Mouse (Mus musculus): ENCODE data around the gene Fmo1. TPM values are rescaled to one million over a fixed set of nuclear protein-coding genes. Genes with fewer than 3 reads are reported as not detected.

Gene Fmo1
- polyA plus RNA-seq (2015; fragmentation: Nextera tagmentation; extraction: Ambion mirVana): 12.0 and 14.9 TPM in 2 replicates

DNA sequence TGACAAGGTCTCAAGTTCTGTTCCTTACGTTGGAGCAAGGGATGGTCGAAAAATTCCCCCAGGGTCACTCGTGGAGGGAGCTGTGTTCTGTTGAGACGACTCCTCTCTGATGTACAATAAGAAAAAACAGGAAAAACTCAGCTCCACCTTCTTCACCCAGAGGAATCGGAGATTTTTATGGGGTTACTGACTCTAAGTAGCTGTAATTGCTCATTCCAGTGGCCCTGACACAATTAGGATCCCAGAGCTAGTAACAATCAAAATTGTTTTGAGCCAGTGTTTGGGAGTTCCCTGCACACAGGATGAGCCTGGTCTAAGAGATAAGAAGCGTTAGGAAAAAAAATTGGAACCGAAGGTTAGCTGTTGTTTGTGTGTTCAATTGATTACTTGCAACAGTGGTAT, at the start of gene Fmo1:
Fmo1 (minus strand) TSS at position 331 of the 402 bp plus-strand sequence.
- H3K4me3 ChIP-seq: no peak within 1 kb of the TSS
- no peaks in the 10 kb centered on the region for H3K27me3 ChIP-seq
- H3K4me2 ChIP-seq (replicated peaks): no peak within 1 kb of the TSS
- no peak within 1 kb of the TSS for H3K27ac ChIP-seq
- no peak for ATAC-seq (ENCODE audit: low FRiP score, low read depth)
- H3K9ac ChIP-seq: no peak within 1 kb of the TSS
- no peaks in the 10 kb centered on the region for H3K36me3 ChIP-seq
- H3K9me3 ChIP-seq: no peaks in the 10 kb centered on the region
- WGBS: 20% methylated on average over 7 of the region's 7 CpGs
- peaks cover 33% of the 10 kb centered on the region for H3K4me1 ChIP-seq

DNA sequence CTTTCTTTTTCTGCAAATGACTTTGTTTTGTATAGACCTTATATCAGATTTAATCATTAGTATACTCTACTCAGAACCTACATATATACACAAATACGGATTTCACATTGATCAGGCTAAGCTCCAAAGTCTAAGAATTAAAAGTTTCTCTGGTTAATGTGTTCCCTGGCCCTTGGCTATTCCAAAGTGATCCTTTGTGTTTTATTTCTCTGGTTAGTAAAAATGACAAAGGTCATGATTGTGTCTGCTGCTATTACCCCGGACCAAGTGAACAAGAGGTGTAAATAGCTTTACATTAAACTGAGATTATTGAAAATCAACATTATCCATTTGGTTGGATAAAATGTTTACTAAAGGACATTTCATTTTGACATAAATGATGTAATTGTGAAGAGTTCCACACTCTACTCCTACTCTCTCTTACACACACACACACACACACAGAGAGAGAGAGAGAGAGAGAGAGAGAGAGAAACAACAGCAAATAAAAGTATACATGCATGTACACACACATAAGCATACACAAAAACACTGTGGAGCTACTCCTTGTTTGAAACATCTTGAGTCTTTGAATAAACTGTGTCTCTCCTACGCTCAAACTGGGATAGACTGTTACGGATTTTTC, 48.6 kb upstream of the Fmo1 start:
- ATAC-seq (ENCODE audit: low FRiP score, low read depth): no peak
- Histone ChIP-seq H3K4me1 (no peaks in the 10 kb centered on the region), H3K27me3 (no peaks in the 10 kb centered on the region), H3K9me3 (no peaks in the 10 kb centered on the region), H3K27ac (no peak overlapping the region), H3K36me3 (no peaks in the 10 kb centered on the region), H3K9ac (no peak overlapping the region), H3K4me3 (no peak overlapping the region), H3K4me2 (replicated peaks) (no peak overlapping the region)
- WGBS: 83% methylated on average over 4 of the region's 4 CpGs

DNA sequence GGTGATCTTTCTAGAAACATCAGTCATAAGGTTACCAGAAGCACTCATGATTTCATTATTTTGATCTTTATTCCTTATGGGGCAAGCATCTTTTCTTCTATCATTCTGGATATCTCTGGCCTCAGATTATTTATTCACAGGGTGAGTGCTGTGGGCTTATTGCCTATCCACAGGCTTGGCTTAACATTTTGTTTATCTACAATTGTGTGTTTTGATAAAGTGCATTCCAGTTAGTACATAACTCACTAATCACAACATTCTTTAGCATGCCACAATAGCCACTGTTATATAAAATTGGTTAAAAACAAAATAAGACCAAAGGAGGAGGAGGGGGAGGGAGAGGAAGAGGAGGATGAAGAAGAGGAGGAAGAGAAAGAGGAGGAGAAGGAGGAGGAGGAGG, 45.7 kb upstream of the Fmo1 start:
- no peaks in the 10 kb centered on the region for H3K36me3 ChIP-seq
- no peaks in the 10 kb centered on the region for H3K9me3 ChIP-seq
- no peak overlapping the region for H3K4me3 ChIP-seq
- no peaks in the 10 kb centered on the region for H3K4me1 ChIP-seq
- no peak overlapping the region for H3K9ac ChIP-seq
- ATAC-seq (ENCODE audit: low FRiP score, low read depth): no peak
- H3K4me2 ChIP-seq (replicated peaks): no peak overlapping the region
- H3K27ac ChIP-seq: no peak overlapping the region
- no peaks in the 10 kb centered on the region for H3K27me3 ChIP-seq

DNA sequence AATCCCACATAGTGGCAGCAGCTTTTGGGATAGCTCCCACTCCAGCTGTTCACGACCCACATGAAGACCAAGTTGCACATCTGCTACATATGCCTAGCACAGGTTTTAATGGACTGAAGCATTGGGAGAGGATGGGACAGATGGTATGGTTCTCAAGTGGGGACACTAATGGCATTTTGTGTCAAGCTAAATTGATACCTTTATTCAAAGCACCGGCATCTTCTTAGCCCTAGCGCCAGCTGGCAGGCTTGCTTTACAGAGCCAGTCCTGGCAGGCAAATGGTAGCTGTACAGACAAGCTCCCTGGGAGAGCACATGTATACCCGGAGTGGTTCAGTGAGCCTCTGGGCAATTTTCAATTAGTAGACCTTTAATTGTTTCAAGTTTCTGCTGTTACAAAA, 35.5 kb upstream of the Fmo1 start:
- Histone ChIP-seq H3K36me3 (no peaks in the 10 kb centered on the region), H3K4me3 (no peak overlapping the region), H3K27ac (no peak overlapping the region), H3K4me2 (replicated peaks) (no peak overlapping the region), H3K9me3 (no peaks in the 10 kb centered on the region), H3K9ac (no peak overlapping the region), H3K27me3 (no peaks in the 10 kb centered on the region), H3K4me1 (peaks cover 13% of the 10 kb centered on the region)
- no peak for ATAC-seq (ENCODE audit: low FRiP score, low read depth)
- WGBS: 38% methylated on average over 4 of the region's 4 CpGs

DNA sequence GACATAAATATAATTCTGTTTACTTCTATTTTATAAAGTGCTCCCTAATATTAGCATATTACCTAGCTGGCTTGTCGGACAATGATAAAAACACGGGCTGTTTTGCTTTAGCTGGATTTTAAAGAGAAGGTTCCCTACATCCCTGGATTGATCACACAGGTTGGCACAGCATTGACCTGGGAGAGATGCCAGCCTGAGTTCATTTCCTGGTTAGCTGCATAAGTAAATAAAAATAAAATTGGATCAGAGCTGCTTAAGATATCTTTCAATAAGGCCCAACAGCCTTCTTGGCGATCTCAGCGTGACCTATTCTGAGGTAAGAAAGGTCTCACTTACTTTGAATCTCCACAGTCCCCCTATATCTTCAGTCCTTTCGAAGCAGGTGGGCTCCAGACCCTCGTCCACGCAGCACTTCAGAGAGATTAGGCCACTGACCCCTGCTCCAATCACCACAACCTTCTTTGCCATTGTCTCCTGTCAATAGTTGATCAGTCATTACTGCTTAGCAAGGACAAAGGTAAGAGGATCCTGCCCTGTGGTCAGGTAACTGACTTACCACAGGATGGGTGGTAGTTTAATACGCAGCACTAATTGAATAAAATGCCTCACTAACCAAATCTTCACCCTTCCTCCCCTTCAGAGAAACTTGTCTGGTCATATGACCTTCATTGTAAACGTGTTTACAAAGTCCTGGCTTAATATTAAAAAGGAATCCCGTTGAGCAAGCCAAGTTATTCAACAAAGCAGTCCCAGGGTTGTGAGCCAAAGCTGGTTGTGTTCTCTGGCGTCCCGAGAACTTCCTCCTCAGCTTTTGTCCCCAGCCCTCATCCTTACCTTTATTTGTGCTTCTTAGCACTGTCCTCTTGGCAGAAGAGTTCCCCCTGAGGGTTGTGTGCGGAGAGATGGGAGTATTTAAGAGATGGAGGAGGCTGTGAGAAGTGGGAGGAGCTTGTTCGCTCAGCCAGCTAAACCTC, 31.7 kb upstream of the Fmo1 start, which contains the start of gene Fmo2:
Fmo2 (minus strand) TSS at position 889 of the 974 bp plus-strand sequence.
- Histone ChIP-seq H3K27me3 (no peaks in the 10 kb centered on the region), H3K9me3 (no peaks in the 10 kb centered on the region), H3K4me1 (peaks cover 13% of the 10 kb centered on the region), H3K27ac (no peak within 1 kb of the TSS), H3K4me2 (replicated peaks) (no peak within 1 kb of the TSS), H3K9ac (no peak within 1 kb of the TSS), H3K36me3 (no peaks in the 10 kb centered on the region), H3K4me3 (no peak within 1 kb of the TSS)
- ATAC-seq (ENCODE audit: low FRiP score, low read depth): no peak
- 67% methylated on average over 14 of the region's 14 CpGs for WGBS

DNA sequence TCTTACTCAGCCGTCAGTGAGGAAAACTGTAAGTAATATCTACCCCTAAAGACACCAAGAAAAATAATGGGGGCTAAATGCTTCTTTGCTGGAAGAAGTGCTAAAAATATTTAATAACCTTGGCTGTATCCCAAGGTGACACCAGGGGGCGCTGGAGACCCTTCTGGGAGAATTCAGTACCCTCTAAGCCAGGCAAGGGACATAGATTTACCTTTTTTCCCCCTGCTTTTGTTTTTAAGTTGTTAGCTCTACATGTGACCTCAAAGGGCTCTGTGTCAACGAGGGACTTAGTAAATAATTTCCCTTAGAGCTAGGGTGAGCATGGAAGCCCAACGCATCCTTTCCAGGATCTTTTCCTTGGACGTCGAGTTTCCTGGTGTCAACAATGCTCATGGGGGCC, 29.5 kb upstream of the Fmo1 start:
- ATAC-seq (ENCODE audit: low FRiP score, low read depth): no peak
- WGBS: 35% methylated on average over 6 of the region's 6 CpGs

DNA sequence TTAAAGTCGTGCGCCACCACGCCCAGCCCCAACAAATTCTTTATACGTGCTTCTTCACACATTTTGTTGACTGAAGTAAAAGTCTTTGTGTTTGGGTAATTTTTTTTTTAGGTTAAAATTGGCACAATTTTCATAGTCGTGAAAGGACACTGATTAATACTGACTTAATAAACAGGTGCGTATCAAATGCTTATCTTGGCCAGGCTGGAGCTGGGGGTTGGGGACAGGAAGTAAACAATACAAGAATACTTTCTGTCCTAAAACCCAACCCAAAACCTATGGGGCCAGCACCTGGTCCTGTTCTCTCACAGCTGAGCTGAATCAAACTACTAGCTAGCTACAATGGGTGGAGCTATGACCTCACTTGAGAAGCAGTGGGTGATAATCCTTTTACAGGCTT, 26.6 kb upstream of the Fmo1 start:
- no peak overlapping the region for H3K4me2 ChIP-seq (replicated peaks)
- H3K9me3 ChIP-seq: no peaks in the 10 kb centered on the region
- no peaks in the 10 kb centered on the region for H3K36me3 ChIP-seq
- WGBS: 94% methylated on average over 6 of the region's 6 CpGs
- no peaks in the 10 kb centered on the region for H3K4me1 ChIP-seq
- no peak overlapping the region for H3K27ac ChIP-seq
- no peaks in the 10 kb centered on the region for H3K27me3 ChIP-seq
- H3K9ac ChIP-seq: no peak overlapping the region
- no peak overlapping the region for H3K4me3 ChIP-seq
- ATAC-seq (ENCODE audit: low FRiP score, low read depth): no peak

More for the DNA sequence above, 29.5 kb upstream of the Fmo1 start:
- Histone ChIP-seq H3K36me3 (no peaks in the 10 kb centered on the region), H3K4me2 (replicated peaks) (no peak overlapping the region), H3K4me1 (no peaks in the 10 kb centered on the region), H3K27ac (no peak overlapping the region), H3K9me3 (no peaks in the 10 kb centered on the region), H3K4me3 (no peak overlapping the region), H3K9ac (no peak overlapping the region), H3K27me3 (no peaks in the 10 kb centered on the region)

DNA sequence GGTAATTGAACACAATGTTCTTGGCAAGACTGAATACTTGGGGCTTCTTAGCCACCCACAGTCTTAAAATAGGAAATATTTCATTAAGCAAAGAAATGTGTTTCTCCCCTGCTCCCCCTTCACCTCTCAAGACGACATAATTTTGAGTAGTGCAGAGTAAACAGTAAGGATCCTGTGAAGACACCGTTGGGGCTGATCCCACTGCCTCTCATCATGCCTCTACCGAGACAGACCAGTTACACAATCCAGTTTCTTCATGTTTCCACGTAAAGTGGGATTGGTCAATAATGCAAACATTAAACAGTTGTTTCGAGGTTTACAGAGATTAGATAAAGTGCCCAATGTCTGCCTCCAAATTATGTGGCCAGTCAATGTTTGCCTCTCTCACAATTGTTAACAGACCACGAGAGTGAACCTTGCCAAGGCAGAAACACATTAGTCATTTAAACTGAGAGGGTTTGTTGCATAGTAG, 25.6 kb upstream of the Fmo1 start:
- WGBS: 70% methylated on average over 6 of the region's 6 CpGs
- ATAC-seq (ENCODE audit: low FRiP score, low read depth): no peak
- Histone ChIP-seq H3K27ac (no peak overlapping the region), H3K9me3 (no peaks in the 10 kb centered on the region), H3K36me3 (no peaks in the 10 kb centered on the region), H3K4me1 (no peaks in the 10 kb centered on the region), H3K4me2 (replicated peaks) (no peak overlapping the region), H3K27me3 (no peaks in the 10 kb centered on the region), H3K9ac (no peak overlapping the region), H3K4me3 (no peak overlapping the region)

DNA sequence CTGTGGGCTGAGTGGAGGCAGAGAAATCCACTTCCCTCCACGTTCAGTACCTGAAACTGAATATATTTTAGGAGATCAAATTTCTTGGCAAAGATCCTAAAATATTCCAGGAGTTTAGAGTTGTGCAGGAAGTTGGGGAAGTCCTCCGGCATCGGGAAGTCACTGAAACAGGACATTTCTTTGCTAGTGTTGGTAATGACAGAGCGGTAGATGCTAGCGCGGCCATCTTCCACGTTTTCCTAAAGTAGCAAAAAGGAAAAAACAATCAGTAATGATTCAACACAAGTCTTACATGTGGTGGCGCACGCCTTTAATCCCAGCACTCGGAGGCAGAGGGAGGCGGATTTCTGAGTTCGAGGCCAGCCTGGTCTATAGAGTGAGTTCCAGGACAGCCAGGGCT, 22.2 kb upstream of the Fmo1 start:
- no peak overlapping the region for H3K4me2 ChIP-seq (replicated peaks)
- H3K27ac ChIP-seq: no peak overlapping the region
- no peak overlapping the region for H3K4me3 ChIP-seq
- H3K9me3 ChIP-seq: no peaks in the 10 kb centered on the region
- no peaks in the 10 kb centered on the region for H3K27me3 ChIP-seq
- 81% methylated on average over 12 of the region's 12 CpGs for WGBS
- H3K4me1 ChIP-seq: no peaks in the 10 kb centered on the region
- no peak overlapping the region for H3K9ac ChIP-seq
- no peak for ATAC-seq (ENCODE audit: low FRiP score, low read depth)
- H3K36me3 ChIP-seq: no peaks in the 10 kb centered on the region

DNA sequence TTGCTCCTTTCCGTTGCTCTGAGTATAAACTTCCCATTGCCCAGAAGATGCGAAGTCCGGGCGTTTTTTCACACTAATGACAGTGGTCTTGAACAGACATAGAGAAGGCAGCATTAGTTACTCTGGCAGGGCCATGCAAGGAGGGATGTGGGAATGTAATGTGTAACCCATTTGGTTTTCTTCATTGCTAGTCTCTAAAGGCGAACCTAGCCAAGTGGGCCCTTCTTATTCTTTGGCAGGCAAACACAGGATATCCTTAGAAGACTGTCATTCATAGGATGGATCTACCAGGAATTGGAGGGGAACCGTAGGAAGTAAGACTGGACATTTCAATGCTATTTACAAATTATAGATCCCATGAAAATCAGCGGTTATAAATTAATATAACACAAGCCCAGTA, 21.2 kb upstream of the Fmo1 start:
- no peaks in the 10 kb centered on the region for H3K4me1 ChIP-seq
- H3K4me2 ChIP-seq (replicated peaks): no peak overlapping the region
- H3K27ac ChIP-seq: no peak overlapping the region
- H3K4me3 ChIP-seq: no peak overlapping the region
- no peaks in the 10 kb centered on the region for H3K36me3 ChIP-seq
- 90% methylated on average over 7 of the region's 7 CpGs for WGBS
- H3K9ac ChIP-seq: no peak overlapping the region
- no peaks in the 10 kb centered on the region for H3K9me3 ChIP-seq
- ATAC-seq (ENCODE audit: low FRiP score, low read depth): no peak
- no peaks in the 10 kb centered on the region for H3K27me3 ChIP-seq

DNA sequence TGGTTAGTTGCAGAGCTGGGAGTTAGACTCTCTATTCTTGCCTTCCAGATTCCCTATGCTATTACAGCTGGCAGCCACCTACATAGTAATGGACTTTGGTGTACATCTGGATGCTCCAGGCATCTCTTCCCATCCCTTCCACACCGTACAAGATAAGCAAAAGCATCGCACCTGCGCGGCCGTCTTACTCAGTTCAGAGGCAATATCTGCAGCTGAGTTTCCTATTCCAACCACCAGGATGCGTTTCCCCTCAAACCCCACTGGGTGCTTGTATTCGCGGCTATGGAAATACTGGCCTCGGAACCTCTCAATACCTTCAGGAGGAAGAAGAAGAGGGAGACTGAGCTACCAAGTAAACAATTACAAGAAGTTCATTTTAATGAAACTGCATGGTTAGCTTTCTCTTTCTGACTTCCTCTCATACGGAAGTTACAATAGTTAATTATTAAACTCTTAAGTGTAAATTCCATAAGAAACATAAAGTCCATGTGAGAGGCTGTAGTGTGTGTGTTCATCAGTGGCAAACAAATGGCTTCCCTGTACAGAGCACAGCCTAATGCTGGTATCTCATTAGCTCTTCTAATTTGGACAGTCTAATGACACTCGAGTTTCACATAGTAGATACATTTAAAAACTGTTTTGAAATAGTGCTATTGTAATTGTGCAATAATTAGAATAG, 19.9 kb upstream of the Fmo1 start:
- Histone ChIP-seq H3K27me3 (no peaks in the 10 kb centered on the region), H3K9me3 (no peaks in the 10 kb centered on the region), H3K4me2 (replicated peaks) (no peak overlapping the region), H3K36me3 (no peaks in the 10 kb centered on the region), H3K9ac (no peak overlapping the region), H3K4me1 (no peaks in the 10 kb centered on the region), H3K4me3 (no peak overlapping the region), H3K27ac (no peak overlapping the region)
- 81% methylated on average over 11 of the region's 11 CpGs for WGBS
- no peak for ATAC-seq (ENCODE audit: low FRiP score, low read depth)

DNA sequence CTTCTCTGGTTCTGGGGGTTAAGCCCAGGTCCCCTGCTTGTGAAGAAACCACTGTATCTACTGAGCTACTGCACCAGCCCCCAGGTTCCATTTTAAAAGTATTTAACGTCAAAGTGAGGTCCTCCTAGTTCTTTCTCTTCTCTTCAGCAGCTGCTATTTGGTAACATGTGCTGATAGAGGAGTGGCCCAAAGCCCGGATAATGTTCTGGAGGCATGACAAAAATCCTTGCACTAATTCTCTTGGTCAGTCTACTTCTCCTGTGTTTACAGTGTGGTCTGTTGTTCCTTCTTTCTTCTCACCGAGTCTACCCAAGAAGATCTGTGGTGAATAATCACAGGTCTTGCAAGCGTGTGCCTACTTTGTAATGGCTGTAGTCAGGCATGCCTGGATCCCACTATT, 16.3 kb upstream of the Fmo1 start:
- Histone ChIP-seq H3K4me2 (replicated peaks) (no peak overlapping the region), H3K36me3 (no peaks in the 10 kb centered on the region), H3K27ac (no peak overlapping the region), H3K9ac (no peak overlapping the region), H3K27me3 (no peaks in the 10 kb centered on the region), H3K9me3 (no peaks in the 10 kb centered on the region), H3K4me1 (no peaks in the 10 kb centered on the region), H3K4me3 (no peak overlapping the region)
- ATAC-seq (ENCODE audit: low FRiP score, low read depth): no peak
- WGBS: 80% methylated on average over 4 of the region's 4 CpGs

All from limb, embryonic 13.5 days (tissue).